Comparison of ENCODE assay signal across 12 mouse cellular contexts in genomic region chr11:109349652-109350316, GRCm38 (mm10). TPM values are rescaled to one million over a fixed set of nuclear protein-coding genes. Genes with fewer than 3 reads are reported as not detected.
DNase-seq lines count a peak whose midpoint lies in the region; ATAC-seq lines count a peak whose summit lies in the region.
"Had no signal": no experiment of that assay in that cellular context is flagged by ENCODE, and none has a peak within 500 bp of the region (broad histone marks: within the 10 kb centered on the region; RNA-seq: fewer than 3 reads in every experiment).

No protein-coding gene starts in this region.

- WGBS in lung, embryonic 15.5 days, result 53% methylated on average over 5 of the region's 5 CpGs
- WGBS in intestine, embryonic 16.5 days, result 52% methylated on average over 5 of the region's 5 CpGs

- H3K9me3 ChIP-seq in lung, embryonic 15.5 days, result no peaks in the 10 kb centered on the region
- H3K9me3 ChIP-seq in intestine, embryonic 16.5 days (ENCODE audit: control insufficient read depth, low read length), result no peaks in the 10 kb centered on the region
- H3K9me3 ChIP-seq: limb, embryonic 10.5 days had no signal

- peaks cover 53% of the 10 kb centered on the region for H3K4me1 ChIP-seq in lung, embryonic 15.5 days
- H3K4me1 ChIP-seq in intestine, embryonic 16.5 days (ENCODE audit: control insufficient read depth, insufficient read depth, low read length), result peaks cover 51% of the 10 kb centered on the region

- 0 out of 2 replicates have a peak overlapping the region, but pooled peaks have one; percentile 7 for H3K27ac ChIP-seq in lung, embryonic 15.5 days
- peak overlapping the region; percentile 90 for H3K27ac ChIP-seq in intestine, embryonic 16.5 days (ENCODE audit: low read length)
- H3K27ac ChIP-seq: limb, embryonic 10.5 days had no signal

- no peaks in the 10 kb centered on the region for H3K36me3 ChIP-seq in lung, embryonic 15.5 days
- H3K36me3 ChIP-seq in intestine, embryonic 16.5 days (ENCODE audit: control insufficient read depth, insufficient read depth, low read length), result no peaks in the 10 kb centered on the region
- H3K36me3 ChIP-seq: limb, embryonic 10.5 days had no signal

- no peak overlapping the region for H3K4me3 ChIP-seq in lung, embryonic 15.5 days
- no peak overlapping the region for H3K4me3 ChIP-seq in intestine, embryonic 16.5 days (ENCODE audit: low read length)
- H3K4me3 ChIP-seq: limb, embryonic 10.5 days; myocyte had no signal

- no peak for DNase-seq in lung, adult 18-20 months
- DNase-seq in kidney, postnatal 36 days, result peak; percentile 76 to 85
- DNase-seq in testis, postnatal 10 days (ENCODE audit: low spot score), result peak; percentile 42
- DNase-seq in layer of hippocampus, adult 9-10 months (ENCODE audit: low spot score), result no peak
- DNase-seq in layer of hippocampus, adult 11-12 months (ENCODE audit: low spot score), result no peak
- DNase-seq: lung, postnatal 14 days; thymus, postnatal 4 days had no signal

- H3K4me2 ChIP-seq in lung, embryonic 15.5 days, result no peak overlapping the region
- no peak overlapping the region for H3K4me2 ChIP-seq in intestine, embryonic 16.5 days (ENCODE audit: low read depth, low read length)

- ATAC-seq in lung, embryonic 15.5 days (ENCODE audit: borderline replicate concordance, extremely low read depth, low FRiP score, low TSS enrichment), result no peak
- peak; percentile 84 for ATAC-seq in intestine, embryonic 16.5 days
- ATAC-seq: inflammation-experienced regulatory T-cells, adult 6 months had no signal

- H3K27me3 ChIP-seq in lung, embryonic 15.5 days, result no peaks in the 10 kb centered on the region
- H3K27me3 ChIP-seq in intestine, embryonic 16.5 days (replicated peaks; ENCODE audit: control insufficient read depth, insufficient read depth, low read length), result no peaks in the 10 kb centered on the region

- no peak overlapping the region for H3K9ac ChIP-seq in lung, embryonic 15.5 days
- 0 out of 2 replicates have a peak overlapping the region, but pooled peaks have one; percentile 42 for H3K9ac ChIP-seq in intestine, embryonic 16.5 days (ENCODE audit: low read depth, low read length)

RNA-seq across cellular contexts. Expression of gene Gna13, which starts 12.8 kb away (rescaled TPM):
- 25.5 and 27.8 TPM in 2 replicates for polyA plus RNA-seq in lung, embryonic 15.5 days (2015; fragmentation: Nextera tagmentation; extraction: Ambion mirVana)
- polyA plus RNA-seq in intestine, embryonic 16.5 days (2015; fragmentation: Nextera tagmentation; extraction: Ambion mirVana), result 36.1 and 39.6 TPM in 2 replicates

RNA-seq across cellular contexts. Expression of gene Rgs9, which starts 51.9 kb away (rescaled TPM):
- 1.3 and 1.7 TPM in 2 replicates for polyA plus RNA-seq in lung, embryonic 15.5 days (2015; fragmentation: Nextera tagmentation; extraction: Ambion mirVana)
- 3.5 and 3.8 TPM in 2 replicates for polyA plus RNA-seq in intestine, embryonic 16.5 days (2015; fragmentation: Nextera tagmentation; extraction: Ambion mirVana)
- polyA plus RNA-seq: myocyte had no signal

Comparison
In these comparisons a context has a peak if more than half of its experiments do, and no peak if none do; other contexts are left out.
1. DNase-seq: peak in kidney, postnatal 36 days (2 of 2) and testis, postnatal 10 days (single experiment); none in lung, adult 18-20 months (0 of 2), layer of hippocampus, adult 9-10 months (single experiment) and layer of hippocampus, adult 11-12 months (single experiment).